Mouse (Mus musculus) layer of hippocampus, postnatal 36 days (tissue): ENCODE results near the gene Urod. TPM values are rescaled to one million over a fixed set of nuclear protein-coding genes. Genes with fewer than 3 reads are reported as not detected.

Source experiments
- DNase-seq, 2 experiments: peaks; one replicate each; pipeline ENCODE4 v3.0.0; 2022
- total RNA-seq, 2 experiments: library from RNA; stranded (reverse); gene quantifications; 2 replicates each; pipeline ENCODE4 v1.2.3; 2021

Gene Urod
- 10 to 100 TPM; 60.1 to 71.0 TPM for total RNA-seq

DNA sequence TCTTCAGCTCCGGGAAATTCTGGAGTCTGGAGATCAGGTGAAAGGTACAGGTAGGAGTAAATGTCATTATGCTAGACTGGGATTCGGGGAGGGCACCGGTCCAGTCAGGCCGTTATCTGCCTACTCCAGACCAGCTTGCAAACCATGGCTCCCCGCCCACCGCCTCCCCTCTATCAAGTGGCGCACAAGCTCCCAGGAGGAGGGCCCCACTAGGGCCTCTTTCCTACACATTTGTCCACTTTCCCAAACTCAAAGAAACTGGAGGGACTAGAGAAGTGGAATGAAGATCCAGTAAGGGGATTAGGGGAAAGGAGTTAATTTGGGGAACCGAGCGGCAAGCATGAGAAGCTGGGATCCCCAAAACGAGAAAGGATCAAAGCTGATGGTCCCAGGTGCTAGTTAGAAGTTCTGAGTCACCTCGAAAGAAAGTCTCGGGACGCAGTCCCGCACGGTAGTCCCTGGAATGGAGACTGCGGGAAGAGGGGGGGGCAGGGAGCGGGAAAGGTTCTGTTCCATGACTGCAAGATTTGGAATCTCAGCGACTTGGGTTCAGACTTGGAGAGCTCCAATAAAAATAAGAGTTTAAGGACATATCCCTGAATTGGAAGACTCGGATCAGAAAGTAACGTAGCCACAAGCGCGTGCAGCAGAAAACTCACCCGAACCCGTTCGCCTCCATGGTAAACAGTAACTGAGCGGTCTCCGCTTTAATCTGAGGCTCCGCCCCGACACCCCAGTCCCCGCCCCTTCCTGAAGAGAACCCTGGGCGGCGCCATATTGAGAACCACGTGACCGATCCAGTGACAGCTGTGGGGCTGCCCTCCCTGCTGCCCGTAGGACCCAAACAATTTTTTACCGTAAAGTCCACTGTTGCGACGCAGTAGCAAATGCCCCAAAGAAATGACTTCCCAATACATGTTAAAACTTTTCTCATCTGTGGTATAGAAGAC is at the start of gene Urod:
Gene Urod (minus strand): TSS at position 742 of the 950 bp plus-strand sequence.
- DNase-seq: peak; percentile 94

- DNase-seq: peak in 1 of 2 experiments; percentile 3
Observed at GRCm38 (mm10) chr4:117041283-117041721, 47.1 kb upstream of the Urod start.

GRCm38 (mm10) chr4:117040791-117041190 is 46.6 kb upstream of the Urod start:
- no peak for DNase-seq

DNA sequence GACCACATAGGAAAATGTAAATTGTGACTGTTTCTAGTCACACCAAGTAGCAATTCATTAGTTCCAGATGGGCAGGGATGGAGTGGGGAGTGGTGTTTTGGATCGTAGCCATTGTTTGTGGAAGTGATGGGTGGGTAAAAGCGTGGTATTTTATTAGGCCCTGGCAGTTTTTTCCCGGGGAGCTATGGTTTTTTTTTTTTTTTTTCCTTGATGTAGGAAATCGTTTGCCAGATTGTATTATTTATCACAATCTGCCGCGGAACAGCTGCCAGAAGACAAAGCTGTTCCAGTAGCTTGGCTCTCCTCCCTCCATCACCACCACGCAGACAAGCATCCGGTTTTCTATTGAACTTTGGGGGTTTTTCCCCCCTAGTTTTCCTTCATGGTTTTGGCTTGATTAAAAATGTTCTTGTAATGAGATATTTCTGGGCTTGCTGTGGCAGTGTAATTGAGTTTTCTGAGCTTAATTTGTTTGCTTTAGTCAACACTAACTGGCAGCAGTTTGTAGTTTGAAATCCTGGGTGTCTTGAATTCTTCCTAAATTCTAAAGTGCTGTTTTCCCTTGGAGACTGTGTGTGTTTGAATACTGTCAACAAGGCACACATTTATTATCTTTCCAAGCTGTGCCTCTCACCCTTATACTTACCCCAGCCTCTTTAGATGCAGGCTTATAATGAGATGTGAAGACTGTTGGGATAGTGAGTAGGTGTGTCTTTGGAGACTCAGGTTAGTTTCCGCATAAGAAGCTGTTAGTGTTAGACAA is 45.9 kb upstream of the Urod start:
- peak; percentile 68 to 73 for DNase-seq

DNA sequence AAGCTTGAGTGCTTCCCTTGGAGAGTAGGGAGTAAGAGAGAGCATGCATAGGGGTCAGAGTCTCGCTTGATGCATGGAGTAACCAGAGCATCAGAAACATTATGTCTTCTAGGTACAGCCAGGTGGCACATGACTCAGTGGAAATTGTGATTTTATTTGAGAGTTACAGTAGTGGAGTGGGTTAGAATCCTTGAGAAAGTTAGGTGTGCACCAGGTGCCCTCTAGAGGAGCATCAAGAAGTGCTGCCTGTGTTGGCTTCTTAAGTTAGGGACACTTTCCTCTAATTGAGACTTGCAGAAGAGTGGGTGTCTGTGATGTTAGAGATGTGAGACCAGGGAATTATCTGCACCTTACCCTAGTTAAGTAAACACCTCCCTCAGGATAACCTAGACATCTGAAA is 36.9 kb upstream of the Urod start:
- DNase-seq: no peak

- DNase-seq: no peak
Observed at GRCm38 (mm10) chr4:117023469-117023868, 29.3 kb upstream of the Urod start.

- DNase-seq: peak; percentile 90 to 91
Observed at GRCm38 (mm10) chr4:117019206-117020134, 25.3 kb upstream of the Urod start, which contains the start of gene Eif2b3. TSS of gene Eif2b3 (plus strand) at chr4:117019402.

- DNase-seq: no peak
Observed at GRCm38 (mm10) chr4:117018327-117018726, 24.1 kb upstream of the Urod start.

- DNase-seq: no peak
Observed at GRCm38 (mm10) chr4:117017738-117018137, 23.5 kb upstream of the Urod start.

GRCm38 (mm10) chr4:117014901-117015415 is 20.7 kb upstream of the Urod start:
- DNase-seq: no peak

- no peak for DNase-seq
Observed at GRCm38 (mm10) chr4:117013596-117013995, 19.4 kb upstream of the Urod start.

DNA sequence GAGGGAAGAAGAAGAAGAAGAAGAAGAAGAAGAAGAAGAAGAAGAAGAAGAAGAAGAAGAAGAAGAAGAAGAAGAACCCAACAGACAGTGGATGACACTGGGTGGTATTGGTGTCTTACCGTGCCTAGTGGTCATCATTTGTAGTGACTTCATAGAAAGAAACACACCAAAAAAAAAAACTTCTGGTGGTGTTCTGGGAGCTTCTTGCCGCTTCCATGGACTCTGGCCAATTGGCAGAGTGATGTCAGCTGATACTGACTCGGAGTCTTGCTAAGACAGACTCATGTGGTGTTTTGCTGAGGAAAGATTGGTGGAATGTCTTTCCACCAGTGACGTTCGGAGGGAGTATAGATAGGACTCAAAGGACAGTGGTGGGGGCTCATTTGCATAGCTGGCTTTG is 16.0 kb upstream of the Urod start:
- no peak for DNase-seq

- DNase-seq: no peak
Observed at GRCm38 (mm10) chr4:117007058-117007457, 12.8 kb upstream of the Urod start.

DNA sequence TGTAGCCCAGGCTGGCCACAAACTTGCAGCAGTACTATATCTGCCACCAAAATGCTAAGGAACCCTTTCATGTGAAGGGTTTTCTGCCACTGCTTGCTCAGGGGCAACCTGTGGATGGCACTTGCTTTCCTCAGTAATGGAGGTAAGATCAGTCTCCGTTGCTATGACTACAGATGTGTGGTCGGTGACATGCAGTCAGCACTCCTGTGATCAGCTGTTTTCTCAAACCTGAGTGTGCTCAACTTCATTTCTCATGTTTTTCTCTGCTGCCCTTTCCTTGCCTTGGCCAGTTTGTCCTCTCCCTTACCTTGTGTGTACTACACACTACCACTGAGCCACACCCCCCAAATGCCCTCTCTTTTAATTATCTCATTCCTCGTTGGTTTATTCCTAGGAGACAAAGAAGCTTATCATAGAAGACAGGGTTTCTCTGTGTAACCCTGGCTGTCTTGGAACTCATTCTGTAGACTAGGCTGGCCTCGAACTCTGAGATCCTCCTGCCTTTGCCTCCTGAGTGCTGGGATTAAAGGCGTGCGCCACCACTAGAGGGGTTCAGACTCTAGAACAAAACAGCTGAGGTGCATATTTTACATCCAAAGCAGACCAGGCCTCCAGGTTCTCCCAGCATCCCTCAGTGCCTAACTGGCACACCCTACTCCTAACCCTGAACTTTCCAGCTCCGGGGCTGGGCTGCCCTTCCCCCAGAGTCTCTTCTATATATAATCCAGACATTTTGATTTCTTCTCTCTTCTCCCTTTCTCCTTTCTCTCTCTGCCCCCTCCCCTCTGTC is 11.6 kb upstream of the Urod start:
- DNase-seq: no peak

GRCm38 (mm10) chr4:117004649-117005048 is 10.4 kb upstream of the Urod start:
- no peak for DNase-seq

DNA sequence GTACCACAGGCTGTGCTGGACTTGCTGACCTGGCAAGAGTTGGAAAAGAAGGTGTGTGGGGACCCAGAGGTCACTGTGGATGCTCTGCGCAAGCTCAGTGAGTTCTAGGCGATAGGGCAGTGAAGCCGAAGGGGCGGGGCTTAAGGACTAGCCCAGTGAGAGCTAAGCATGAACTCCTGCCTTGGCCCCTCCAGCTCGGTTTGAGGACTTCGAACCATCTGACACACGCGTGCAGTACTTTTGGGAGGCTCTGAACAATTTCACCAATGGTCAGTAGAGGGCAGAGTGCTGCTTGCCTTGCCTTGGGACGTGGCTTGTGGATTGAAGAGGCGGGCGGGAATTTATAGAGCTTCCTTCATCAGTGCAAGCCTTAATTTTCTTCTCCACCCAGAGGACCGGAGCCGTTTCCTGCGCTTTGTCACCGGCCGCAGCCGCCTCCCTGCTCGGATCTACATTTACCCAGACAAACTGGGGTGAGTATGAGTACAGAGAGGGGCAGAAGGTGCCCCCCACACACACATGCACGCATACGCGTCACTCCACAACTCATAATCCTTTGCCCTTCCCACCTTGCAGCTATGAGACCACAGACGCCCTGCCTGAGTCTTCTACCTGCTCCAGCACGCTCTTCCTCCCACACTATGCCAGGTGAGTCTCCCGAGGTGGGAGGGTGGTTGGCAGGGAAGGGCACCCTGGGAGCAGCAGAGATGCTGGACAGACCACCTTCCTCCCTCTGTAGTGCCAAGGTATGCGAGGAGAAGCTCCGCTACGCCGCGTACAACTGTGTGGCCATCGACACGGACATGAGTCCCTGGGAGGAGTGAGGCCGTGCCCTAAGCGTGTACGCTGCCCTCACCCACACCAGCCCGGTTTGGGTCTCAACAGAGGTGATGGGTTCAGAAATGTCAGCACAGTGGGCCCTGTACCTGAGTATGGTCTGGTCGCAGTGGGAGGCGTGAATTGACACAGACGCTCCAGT is 8.6 kb upstream of the Urod start:
- DNase-seq: peak in 1 of 2 experiments; percentile 34

DNA sequence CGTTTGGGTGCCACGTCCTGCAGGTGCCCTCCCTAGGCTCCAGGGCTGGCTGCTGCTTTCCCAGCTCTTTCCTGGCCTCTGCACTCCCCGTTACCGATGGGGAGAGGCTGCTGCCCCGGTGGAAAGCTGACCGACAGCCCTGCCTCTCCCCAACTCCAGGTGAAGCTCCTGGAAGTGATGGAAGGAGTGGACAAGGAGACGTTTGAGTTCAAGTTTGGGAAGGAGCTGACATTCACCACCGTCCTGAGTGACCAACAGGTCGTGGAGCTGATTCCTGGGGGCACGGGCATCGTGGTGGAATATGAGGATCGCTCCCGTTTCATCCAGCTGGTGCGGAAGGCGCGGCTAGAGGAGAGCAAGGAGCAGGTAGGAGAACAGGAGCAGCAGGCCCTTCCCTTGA is 7.7 kb upstream of the Urod start:
- no peak for DNase-seq

DNA sequence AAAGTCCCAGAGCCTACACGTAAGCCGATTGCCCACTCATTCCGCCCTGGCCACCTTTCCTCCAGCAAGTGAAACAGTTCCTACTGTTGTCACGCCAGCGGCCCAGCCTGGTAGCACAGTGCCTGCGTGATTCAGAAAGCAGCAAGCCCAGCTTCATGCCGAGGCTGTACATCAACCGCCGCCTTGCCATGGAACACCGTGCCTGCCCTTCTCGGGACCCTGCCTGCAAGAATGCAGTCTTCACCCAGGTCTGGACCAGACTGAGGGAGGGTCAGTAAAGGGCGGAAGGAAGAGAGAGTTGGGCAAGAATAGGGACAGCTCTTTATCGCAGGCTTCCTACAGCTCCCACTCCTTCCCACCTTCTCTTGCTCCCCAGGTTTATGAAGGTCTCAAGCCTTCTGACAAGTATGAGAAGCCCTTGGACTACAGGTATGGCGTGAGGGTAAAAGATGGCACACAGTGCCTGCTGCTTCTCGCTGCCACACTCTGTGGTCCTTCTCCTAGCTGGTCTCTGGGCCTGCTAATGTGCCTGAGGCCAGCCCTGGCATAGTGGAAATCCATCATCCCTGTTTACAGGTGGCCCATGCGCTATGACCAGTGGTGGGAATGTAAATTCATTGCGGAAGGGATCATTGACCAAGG is 5.4 kb upstream of the Urod start:
- no peak for DNase-seq

DNA sequence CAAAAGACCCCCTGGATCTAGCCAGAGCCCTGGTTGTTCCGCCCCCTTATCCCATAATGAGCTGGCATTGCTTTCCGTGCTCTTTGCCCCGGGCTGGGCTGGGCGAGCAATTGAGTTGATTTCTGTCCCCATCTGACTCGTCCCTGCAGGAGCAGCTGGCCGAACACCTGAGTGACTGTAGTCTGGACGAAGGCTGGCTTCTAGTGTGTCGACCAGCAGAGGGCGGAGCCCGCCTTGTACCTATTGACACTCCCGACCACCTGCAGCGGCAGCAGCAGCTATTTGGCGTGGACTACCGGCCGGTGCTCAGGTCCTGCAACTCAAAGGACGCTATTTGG is 1.6 kb upstream of the Urod start:
- DNase-seq: no peak
